Mouse (Mus musculus) left cerebral cortex, adult 2 months (tissue): ENCODE results near the gene Taf13. TPM values are rescaled to one million over a fixed set of nuclear protein-coding genes. Genes with fewer than 3 reads are reported as not detected.
"Not testable (repeated sequence)": the region's sequence is repeated elsewhere in the genome, so short reads cannot be mapped to it uniquely, and the experiment has no call there.

Source experiments
- DNase-seq, 2 experiments: peaks; one replicate each; pipeline ENCODE4 v3.0.0; 2021 to 2022; ENCODE audit warnings: low spot score in 2 of 2, mixed read lengths in 1 of 2; ENCODE audit errors: extremely low spot score in 1 of 2
- H3K27ac ChIP-seq: fragments of 200-600 bp; 2 replicates; pipeline ENCODE4 v1.8.1; 2022
- H3K4me3 ChIP-seq: fragments of 200-600 bp; 2 replicates; pipeline ENCODE4 v1.8.1; 2022
- CTCF ChIP-seq: fragments of 200-600 bp; IDR thresholded peaks from 2 replicates; pipeline ENCODE4 v1.8.1; 2022; ENCODE audit warnings: antibody characterized with exemption, mild to moderate bottlenecking, moderate library complexity
- intact Hi-C: fragments of 180-260 bp; cut with DNase I; formaldehyde crosslinking; loops from one replicate; pipeline ENCODE4 v1.15.1; 2025
- total RNA-seq, 2 experiments: library from RNA; stranded (reverse); gene quantifications; 2 replicates each; pipeline ENCODE4 v1.2.3; 2021

Taf13 gene
- total RNA-seq, 2 experiments from 2014 or later: 24.9 to 25.0 TPM

DNA sequence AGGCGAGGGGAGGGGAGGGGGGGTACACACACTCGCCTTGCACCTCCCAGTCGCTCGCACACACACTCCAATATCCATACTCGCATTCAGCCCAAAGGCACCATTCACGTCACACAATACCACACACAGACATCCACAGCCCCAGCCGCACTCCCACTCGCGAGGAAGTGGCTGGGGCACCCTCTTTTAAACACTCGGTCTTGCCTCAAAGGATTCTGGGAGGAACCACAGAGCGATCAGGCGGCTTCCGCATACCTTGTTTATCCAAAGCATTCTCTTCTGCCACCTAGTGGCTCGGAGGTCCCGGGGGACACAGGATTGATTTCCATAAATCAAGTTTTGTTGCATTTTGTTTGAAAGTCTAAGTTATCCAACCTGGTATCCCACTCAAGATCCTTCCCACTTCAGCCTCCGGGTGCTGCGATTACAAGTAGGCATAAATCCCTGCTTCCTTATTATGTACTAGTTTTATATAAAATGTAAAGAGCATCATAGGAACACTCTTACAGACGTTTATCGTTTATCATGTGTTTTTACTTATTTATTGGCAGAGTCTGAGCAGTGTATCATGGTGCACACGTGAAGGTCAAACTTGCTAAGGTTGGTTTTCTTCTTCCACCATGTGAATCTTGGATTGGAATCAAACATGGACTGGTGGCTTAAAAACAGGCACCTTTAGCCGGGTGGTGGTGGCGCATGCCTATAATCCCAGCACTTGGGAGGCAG, 16.7 kb upstream of the Taf13 start:
- intact Hi-C loops: loop anchor here (1.0 to 10.0 kb wide), 3 partner anchors 8 to 770 kb away; partner anchors contain the start of gene Tmem167b

DNA sequence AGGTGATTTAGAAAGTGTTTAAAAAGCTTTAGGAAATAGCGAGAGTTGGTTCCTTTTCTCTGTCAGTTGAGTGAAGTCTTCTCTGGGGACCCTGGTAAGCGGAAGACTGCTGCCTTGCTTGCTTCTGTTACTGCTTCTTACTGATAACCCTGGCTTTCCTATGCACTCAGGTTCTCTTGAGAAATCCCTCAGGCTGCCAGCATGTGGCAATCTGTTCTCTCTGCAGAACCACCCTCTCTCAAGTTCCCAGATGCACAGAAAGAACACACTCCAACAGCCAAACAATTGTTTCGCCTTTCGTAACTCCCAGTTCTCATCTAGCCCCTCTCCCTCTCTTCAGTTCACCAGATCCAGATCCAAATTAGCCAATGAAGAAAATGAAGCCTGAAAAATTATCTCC, 13.6 kb upstream of the Taf13 start:
- no peak for DNase-seq
- intact Hi-C loops: loop anchor here (10.0 kb wide), 1 partner anchor 767 kb away; no protein-coding TSS in a partner anchor
- no peak overlapping the region for H3K4me3 ChIP-seq
- no peak overlapping the region for H3K27ac ChIP-seq
- no peak for TF ChIP-seq CTCF

More for the DNA sequence above, 16.7 kb upstream of the Taf13 start:
- DNase-seq: peak; percentile 93
- Histone ChIP-seq H3K4me3 (peak overlapping the region; percentile 82), H3K27ac (peak overlapping the region; percentile 97)
- peak; percentile 95 for TF ChIP-seq CTCF

DNA sequence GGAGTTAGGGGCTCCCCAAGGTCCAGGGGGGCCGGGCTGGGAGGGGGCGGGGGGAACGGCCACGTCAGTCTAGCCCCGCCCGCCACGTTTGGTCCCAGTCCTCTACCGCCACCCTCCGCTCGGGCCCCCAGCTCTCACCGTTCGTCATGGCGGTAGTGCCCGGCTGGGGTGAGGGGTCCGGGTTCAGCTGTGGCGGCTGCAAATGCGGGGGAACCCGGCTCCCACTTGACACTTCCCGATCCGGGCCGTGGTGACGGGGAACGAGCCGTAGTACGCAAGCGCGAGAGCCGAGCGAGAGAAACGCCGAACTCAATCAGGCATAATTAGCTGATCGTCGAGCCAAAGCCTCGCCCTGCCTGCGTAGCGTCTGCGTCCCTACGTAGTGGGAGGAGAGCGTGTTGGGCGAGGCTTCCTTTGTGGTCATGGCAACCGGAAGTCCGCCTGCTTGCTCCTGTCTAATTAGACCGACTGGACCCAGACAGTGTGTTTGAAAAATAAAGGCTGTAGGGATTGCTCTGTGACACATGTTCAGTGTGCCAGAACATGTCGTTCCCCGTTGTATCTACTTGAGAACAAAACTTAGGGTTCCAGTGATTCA, 9.3 kb upstream of the Taf13 start, which contains the start of gene Tmem167b:
Gene Tmem167b, minus strand, starts transcription at position 334 of the 598 bp plus-strand sequence.
- no peak for TF ChIP-seq CTCF
- DNase-seq: peak; percentile 97 to 98
- Histone ChIP-seq H3K27ac (peak within 1 kb of the TSS; percentile 96), H3K4me3 (peak within 1 kb of the TSS; percentile 76)
- intact Hi-C loops: loop anchor here (1.0 to 10.0 kb wide), 4 partner anchors 8 to 277 kb away; partner anchors contain the start of gene Sort1

DNA sequence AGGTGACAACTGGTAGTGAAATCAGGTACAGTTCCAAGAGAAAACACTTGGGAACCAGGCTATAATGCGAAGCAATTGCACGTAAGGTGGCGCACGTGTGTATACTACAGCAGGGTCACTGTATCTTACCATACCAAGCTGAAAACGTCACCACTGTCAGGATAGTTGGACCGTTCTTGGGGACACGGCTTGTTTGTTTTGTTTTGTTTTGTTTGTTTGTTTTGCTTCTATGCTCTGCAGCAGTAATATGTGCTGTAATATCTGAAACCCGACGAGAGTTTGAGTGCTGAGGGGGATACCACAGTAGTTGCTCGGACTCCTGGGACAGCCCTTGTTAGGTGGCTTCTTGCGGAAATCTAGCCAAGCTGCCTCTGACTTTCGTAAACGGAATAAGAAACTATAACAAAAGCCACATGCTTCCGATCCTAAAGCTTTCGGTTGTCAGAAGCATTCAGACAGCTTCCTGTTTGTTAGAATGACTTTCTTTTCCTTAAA, 8.7 kb upstream of the Taf13 start:
- DNase-seq: no peak
- peak overlapping the region; percentile 76 for H3K4me3 ChIP-seq
- no peak; the same call in none of the 2 replicates for TF ChIP-seq CTCF
- H3K27ac ChIP-seq: peak overlapping the region; percentile 96
- intact Hi-C loops: loop anchor here (1.0 to 10.0 kb wide), 4 partner anchors 9 to 278 kb away; partner anchors contain the start of gene Sort1

DNA sequence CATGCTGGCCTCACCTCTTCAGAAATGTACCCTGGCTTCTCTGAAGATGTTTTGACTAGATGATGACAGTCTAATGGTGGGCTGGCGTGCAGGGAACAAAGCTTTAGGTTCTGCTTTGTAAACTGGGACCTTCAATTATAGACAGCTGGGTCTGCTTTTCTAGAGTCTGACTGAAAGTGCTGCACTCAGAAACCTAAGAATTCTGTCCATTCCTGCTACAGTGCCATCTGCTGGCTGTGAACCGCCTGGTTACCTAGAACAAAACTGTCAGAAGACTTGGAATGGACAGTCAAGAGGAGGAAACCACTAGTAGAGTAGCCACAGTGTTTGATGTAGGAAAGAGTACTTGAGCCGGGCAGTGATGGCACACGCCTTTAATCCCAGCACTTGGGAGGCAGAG, 8.2 kb upstream of the Taf13 start:
- intact Hi-C loops: loop anchor here (2.0 to 10.0 kb wide), 3 partner anchors 96 to 279 kb away; partner anchors contain the start of gene Sort1
- TF ChIP-seq CTCF: peak; percentile 83
- H3K27ac ChIP-seq: peak overlapping the region; percentile 96
- peak; percentile 75 to 82 for DNase-seq
- peak overlapping the region; percentile 76 for H3K4me3 ChIP-seq

DNA sequence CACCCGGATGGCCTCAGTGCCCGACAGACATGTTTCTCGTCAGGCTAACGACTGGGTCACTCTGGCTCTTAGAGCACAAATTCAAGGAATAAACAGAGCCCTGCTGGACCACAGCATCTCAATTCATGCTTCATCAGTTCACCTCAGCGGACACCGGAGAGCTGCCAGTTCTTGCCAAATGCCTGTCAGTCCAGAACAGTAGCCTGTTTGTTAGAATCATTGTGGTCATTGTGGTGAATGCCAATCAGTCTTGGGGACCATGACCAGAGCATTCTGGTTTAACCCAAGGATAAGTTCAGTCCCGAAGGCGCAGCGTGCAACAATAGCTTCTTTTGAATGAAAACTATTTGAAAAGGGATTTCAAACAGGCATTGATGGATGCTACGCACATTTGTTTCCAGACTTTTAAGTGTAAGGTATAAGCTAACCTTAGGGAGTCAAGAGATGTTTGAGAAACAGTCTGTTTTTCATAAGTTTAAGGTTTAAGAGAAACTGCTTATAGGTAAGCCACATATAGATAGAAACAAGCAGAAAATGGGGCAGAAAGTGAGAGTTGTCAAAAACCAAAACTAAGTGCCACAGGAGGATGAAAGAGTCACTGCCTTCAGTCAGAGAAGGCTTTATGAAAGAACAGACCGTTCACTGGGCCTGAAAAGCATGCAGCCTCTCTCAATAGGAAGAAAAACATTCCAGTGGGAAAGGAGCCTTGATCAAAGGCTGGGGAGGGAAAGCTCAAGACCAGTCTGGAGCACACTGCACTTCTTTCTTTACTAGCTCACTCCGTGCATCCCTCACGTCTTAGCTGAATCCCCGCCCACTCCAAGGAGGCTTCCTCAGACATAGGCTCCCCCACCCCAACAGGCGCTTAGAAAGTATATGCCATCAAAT, 3.3 kb upstream of the Taf13 start:
- Histone ChIP-seq H3K27ac (peak overlapping the region; percentile 57), H3K4me3 (no peak overlapping the region)
- intact Hi-C loops: loop anchor here (10.0 kb wide), 1 partner anchor 283 kb away; the partner anchor contains the start of gene Sort1

DNA sequence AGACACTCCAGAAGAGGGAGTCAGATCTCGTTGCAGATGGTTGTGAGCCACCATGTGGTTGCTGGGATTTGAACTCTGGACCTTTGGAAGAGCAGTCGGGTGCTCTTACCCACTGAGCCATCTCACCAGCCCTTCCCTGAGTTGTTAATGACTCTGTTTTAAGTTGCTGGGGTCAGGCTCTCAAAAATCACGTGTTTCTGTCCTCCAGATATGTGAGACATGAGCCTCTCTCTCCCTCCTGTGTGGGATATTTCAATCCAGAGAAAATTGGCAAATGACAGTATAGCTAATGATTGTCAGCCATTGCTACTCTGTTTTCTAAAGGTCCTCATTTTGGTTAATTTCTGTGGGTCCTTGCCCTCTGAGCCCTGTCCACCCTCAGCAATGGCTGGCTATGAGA, 1.9 kb upstream of the Taf13 start:
- H3K27ac ChIP-seq, DNase-seq, H3K4me3 ChIP-seq: not testable (repeated sequence)
- intact Hi-C loops: loop anchor here (10.0 kb wide), 1 partner anchor 285 kb away; the partner anchor contains the start of gene Sort1

More for the DNA sequence above, 3.3 kb upstream of the Taf13 start:
- no peak for TF ChIP-seq CTCF
- DNase-seq: peak in 1 of 2 experiments; percentile 20

DNA sequence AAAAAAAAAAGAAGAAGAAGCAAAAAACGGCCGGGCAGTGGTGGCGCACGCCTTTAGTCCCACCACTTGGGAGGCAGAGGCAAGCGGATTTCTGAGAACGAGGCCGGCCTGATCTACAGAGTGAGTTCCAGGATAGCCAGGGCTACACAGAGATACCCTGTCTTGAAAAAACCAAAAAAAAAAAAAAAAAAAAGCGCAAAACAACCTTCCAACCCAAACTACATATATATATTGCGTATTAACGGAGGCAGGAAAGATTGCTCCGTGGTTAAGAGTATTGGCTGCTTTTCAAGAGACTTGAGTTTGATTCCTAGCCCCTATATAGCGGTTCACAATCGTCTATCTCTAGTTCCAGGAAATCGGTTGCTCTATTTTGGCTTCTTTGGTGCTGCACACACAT, 685 bp upstream of the Taf13 start:
- Histone ChIP-seq H3K27ac (no peak overlapping the region; the same call in 1 of the 2 replicates), H3K4me3 (peak overlapping the region; percentile 93; the same call in 1 of the 2 replicates)
- no peak for DNase-seq
- intact Hi-C loops: no loop called here
- TF ChIP-seq CTCF: no peak

DNA sequence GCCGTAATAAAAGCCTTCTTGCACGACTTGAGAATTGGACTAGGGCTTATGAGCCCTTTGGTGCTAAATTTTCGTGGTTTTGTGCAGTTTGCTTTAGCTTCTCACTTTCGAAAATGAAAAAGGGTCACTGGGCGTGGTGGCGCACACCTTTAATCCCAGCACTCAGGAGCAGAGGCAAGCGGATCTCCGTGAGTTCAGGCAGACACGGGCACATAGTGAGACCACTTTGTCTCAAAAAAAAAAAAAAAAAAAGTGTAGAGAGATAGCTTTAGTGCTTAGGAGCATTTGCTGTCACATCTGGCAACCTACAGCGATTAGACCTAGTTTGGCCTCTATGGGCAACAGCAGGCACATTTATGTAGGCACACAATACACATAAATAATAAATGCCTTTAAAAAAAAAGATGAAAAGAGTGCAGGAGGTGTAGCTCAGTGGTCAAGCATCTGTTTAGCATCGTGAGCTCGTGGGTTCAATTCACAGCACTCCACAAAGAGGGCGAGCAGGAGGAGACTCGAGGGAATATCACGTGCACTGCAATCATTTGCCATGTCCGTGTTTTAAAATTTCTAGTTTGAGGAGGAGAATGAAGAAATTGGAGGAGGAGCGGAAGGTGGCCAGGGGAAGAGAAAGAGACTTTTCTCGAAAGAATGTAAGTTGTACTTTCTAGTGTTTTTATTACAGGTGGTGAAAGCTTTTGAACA, 962 bp downstream of the Taf13 start:
- intact Hi-C loops: no loop called here
- DNase-seq: no peak
- Histone ChIP-seq H3K27ac (no peak overlapping the region), H3K4me3 (peak overlapping the region; percentile 93)
- TF ChIP-seq CTCF: no peak

DNA sequence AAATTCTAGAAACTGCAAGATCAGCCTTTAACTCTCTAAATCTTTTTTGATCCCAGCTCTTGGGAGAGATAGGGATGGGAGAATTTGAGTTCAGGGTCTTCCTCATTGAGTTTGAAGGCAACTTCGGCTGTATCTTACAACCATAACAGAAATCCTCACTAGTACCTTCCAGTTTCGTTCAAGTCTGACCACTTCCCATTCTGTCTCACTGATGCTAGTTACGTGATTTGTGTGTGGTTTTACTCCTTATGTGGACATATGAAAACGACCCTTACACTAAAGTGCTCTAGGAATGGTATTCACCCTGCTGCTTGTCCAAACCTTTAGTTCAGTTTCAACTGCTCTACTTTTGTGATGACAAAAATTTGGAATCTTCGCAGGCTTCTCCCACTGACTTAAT, 2.5 kb downstream of the Taf13 start:
- intact Hi-C loops: no loop called here
- DNase-seq: no peak
- Histone ChIP-seq H3K4me3 (no peak overlapping the region), H3K27ac (no peak overlapping the region)
- no peak for TF ChIP-seq CTCF
